Mouse (Mus musculus) forebrain, embryonic 12.5 days (tissue): ENCODE results near the gene Glrb. TPM values are rescaled to one million over a fixed set of nuclear protein-coding genes. Genes with fewer than 3 reads are reported as not detected.

ENCODE experiments used
- ATAC-seq: fragments of 200-750 bp; cut with Nextera tagmentation; 2 replicates; pipeline ENCODE4 v1.8.0; 2017; ENCODE audit warnings: moderate TSS enrichment; ENCODE audit not compliant: low FRiP score
- H3K27ac ChIP-seq: fragments of 300-500 bp; sonication (generic); 2 replicates; pipeline ENCODE4 v1.5.1; 2016; ENCODE audit warnings: mild to moderate bottlenecking
- H3K27me3 ChIP-seq: fragments of 300-500 bp; sonication (generic); 2 replicates; pipeline ENCODE4 v1.6.1; 2016; ENCODE audit warnings: mild to moderate bottlenecking
- H3K36me3 ChIP-seq: fragments of 300-500 bp; sonication (generic); replicated peaks from 2 replicates; pipeline ENCODE4 v1.6.1; 2016; ENCODE audit warnings: mild to moderate bottlenecking
- H3K4me1 ChIP-seq: fragments of 300-500 bp; sonication (generic); 2 replicates; pipeline ENCODE4 v1.6.1; 2016
- H3K4me2 ChIP-seq: fragments of 300-500 bp; sonication (generic); 2 replicates; pipeline ENCODE4 v1.6.1; 2016; ENCODE audit warnings: mild to moderate bottlenecking, moderate library complexity
- H3K4me3 ChIP-seq: fragments of 300-500 bp; sonication (generic); replicated peaks from 2 replicates; pipeline ENCODE4 v1.5.1; 2016; ENCODE audit warnings: mild to moderate bottlenecking
- H3K9ac ChIP-seq: fragments of 300-500 bp; sonication (generic); 2 replicates; pipeline ENCODE4 v1.6.1; 2016; ENCODE audit warnings: mild to moderate bottlenecking
- H3K9me3 ChIP-seq: fragments of 300-500 bp; sonication (generic); 2 replicates; pipeline ENCODE4 v1.6.1; 2016
- WGBS: fragments of 180-500 bp; shearing (Covaris S2); methylation state at CpG from one replicate; pipeline ENCODE4 v1.1.7; 2016; 5-methylcytosine and 5-hydroxymethylcytosine counted together
- polyA plus RNA-seq: library from polyadenylated mRNA; unstranded; fragments of >200 nt; fragmentation: Nextera tagmentation; extraction: Ambion mirVana; gene quantifications from 2 replicates; pipeline ENCODE4 v1.2.1, GENCODE M21; 2016

The Glrb gene
- polyA plus RNA-seq, 1 experiment from 2014 or later = 14.5 TPM

GRCm38 (mm10) chr3:80874690-80875353 is 38.6 kb downstream of the Glrb start:
- no peaks in the 10 kb centered on the region for H3K36me3 ChIP-seq
- H3K27ac ChIP-seq = no peak overlapping the region
- H3K9ac ChIP-seq = no peak overlapping the region
- H3K4me3 ChIP-seq = no peak overlapping the region
- H3K4me2 ChIP-seq = no peak overlapping the region
- ATAC-seq = no peak
- no peaks in the 10 kb centered on the region for H3K27me3 ChIP-seq
- H3K4me1 ChIP-seq = peaks cover 7% of the 10 kb centered on the region; the same call in 1 of the 2 replicates
- 87% methylated on average over 7 of the region's 7 CpGs for WGBS
- no peaks in the 10 kb centered on the region for H3K9me3 ChIP-seq

- 76% methylated on average over 5 of the region's 5 CpGs for WGBS
These were observed 39.4 kb downstream of the Glrb start for GRCm38 (mm10) chr3:80874081-80874480.

GRCm38 (mm10) chr3:80871472-80872171 is 41.8 kb downstream of the Glrb start:
- WGBS = 73% methylated on average over 1 of the region's 1 CpGs
- Histone ChIP-seq H3K9me3 (no peaks in the 10 kb centered on the region), H3K27ac (no peak overlapping the region), H3K9ac (no peak overlapping the region), H3K4me1 (peaks cover 7% of the 10 kb centered on the region; the same call in 1 of the 2 replicates), H3K4me3 (no peak overlapping the region), H3K27me3 (no peaks in the 10 kb centered on the region), H3K4me2 (no peak overlapping the region), H3K36me3 (no peaks in the 10 kb centered on the region)
- ATAC-seq = no peak

More at GRCm38 (mm10) chr3:80874081-80874480, 39.4 kb downstream of the Glrb start:
- no peak overlapping the region for H3K4me3 ChIP-seq
- no peak overlapping the region for H3K27ac ChIP-seq
- H3K4me1 ChIP-seq = peaks cover 7% of the 10 kb centered on the region; the same call in 1 of the 2 replicates
- H3K27me3 ChIP-seq = no peaks in the 10 kb centered on the region
- no peak overlapping the region for H3K4me2 ChIP-seq
- H3K9ac ChIP-seq = no peak overlapping the region
- no peaks in the 10 kb centered on the region for H3K36me3 ChIP-seq
- no peak for ATAC-seq
- no peaks in the 10 kb centered on the region for H3K9me3 ChIP-seq

GRCm38 (mm10) chr3:80867328-80867727 is 46.1 kb downstream of the Glrb start:
- WGBS = 83% methylated on average over 3 of the region's 3 CpGs

GRCm38 (mm10) chr3:80852912-80853507 is 60.5 kb downstream of the Glrb start:
- Histone ChIP-seq H3K36me3 (no peaks in the 10 kb centered on the region), H3K27ac (no peak overlapping the region), H3K4me3 (no peak overlapping the region), H3K27me3 (no peaks in the 10 kb centered on the region), H3K4me1 (no peaks in the 10 kb centered on the region), H3K9ac (no peak overlapping the region), H3K9me3 (no peaks in the 10 kb centered on the region), H3K4me2 (no peak overlapping the region)
- no peak for ATAC-seq
- WGBS = 90% methylated on average over 3 of the region's 3 CpGs

More at GRCm38 (mm10) chr3:80867328-80867727, 46.1 kb downstream of the Glrb start:
- H3K4me1 ChIP-seq = no peaks in the 10 kb centered on the region
- no peaks in the 10 kb centered on the region for H3K27me3 ChIP-seq
- no peak overlapping the region for H3K9ac ChIP-seq
- H3K9me3 ChIP-seq = no peaks in the 10 kb centered on the region
- H3K27ac ChIP-seq = no peak overlapping the region
- H3K36me3 ChIP-seq = no peaks in the 10 kb centered on the region
- ATAC-seq = no peak
- H3K4me2 ChIP-seq = no peak overlapping the region
- no peak overlapping the region for H3K4me3 ChIP-seq

GRCm38 (mm10) chr3:80850947-80851346 is 62.5 kb downstream of the Glrb start:
- 88% methylated on average over 10 of the region's 10 CpGs for WGBS
- H3K9me3 ChIP-seq = no peaks in the 10 kb centered on the region
- no peak for ATAC-seq

GRCm38 (mm10) chr3:80845634-80846033 is 67.8 kb downstream of the Glrb start:
- no peak for ATAC-seq
- H3K4me1 ChIP-seq = no peaks in the 10 kb centered on the region
- WGBS = 88% methylated on average over 2 of the region's 2 CpGs
- no peak overlapping the region for H3K27ac ChIP-seq
- no peaks in the 10 kb centered on the region for H3K27me3 ChIP-seq
- no peaks in the 10 kb centered on the region for H3K36me3 ChIP-seq
- no peak overlapping the region for H3K4me3 ChIP-seq
- H3K4me2 ChIP-seq = no peak overlapping the region
- no peaks in the 10 kb centered on the region for H3K9me3 ChIP-seq
- no peak overlapping the region for H3K9ac ChIP-seq

More at GRCm38 (mm10) chr3:80850947-80851346, 62.5 kb downstream of the Glrb start:
- no peaks in the 10 kb centered on the region for H3K4me1 ChIP-seq
- no peaks in the 10 kb centered on the region for H3K36me3 ChIP-seq
- no peaks in the 10 kb centered on the region for H3K27me3 ChIP-seq
- H3K27ac ChIP-seq = no peak overlapping the region
- no peak overlapping the region for H3K4me2 ChIP-seq
- no peak overlapping the region for H3K4me3 ChIP-seq
- H3K9ac ChIP-seq = no peak overlapping the region

GRCm38 (mm10) chr3:80839845-80840244 is 73.6 kb downstream of the Glrb start:
- Histone ChIP-seq H3K4me3 (no peak overlapping the region), H3K4me2 (no peak overlapping the region), H3K27ac (no peak overlapping the region), H3K36me3 (no peaks in the 10 kb centered on the region), H3K9ac (no peak overlapping the region), H3K27me3 (no peaks in the 10 kb centered on the region), H3K4me1 (no peaks in the 10 kb centered on the region), H3K9me3 (no peaks in the 10 kb centered on the region)
- 89% methylated on average over 5 of the region's 5 CpGs for WGBS
- no peak for ATAC-seq

- Histone ChIP-seq H3K27ac (no peak overlapping the region), H3K4me2 (no peak overlapping the region), H3K9ac (no peak overlapping the region), H3K36me3 (no peaks in the 10 kb centered on the region), H3K4me3 (no peak overlapping the region), H3K4me1 (no peaks in the 10 kb centered on the region), H3K27me3 (no peaks in the 10 kb centered on the region), H3K9me3 (no peaks in the 10 kb centered on the region)
- no peak for ATAC-seq
- 63% methylated on average over 3 of the region's 3 CpGs for WGBS
These were observed 75.9 kb downstream of the Glrb start for GRCm38 (mm10) chr3:80837583-80837982.

GRCm38 (mm10) chr3:80823975-80824374 is 89.5 kb downstream of the Glrb start:
- Histone ChIP-seq H3K9ac (no peak overlapping the region), H3K4me1 (no peaks in the 10 kb centered on the region), H3K4me2 (no peak overlapping the region), H3K9me3 (no peaks in the 10 kb centered on the region), H3K27me3 (no peaks in the 10 kb centered on the region), H3K36me3 (no peaks in the 10 kb centered on the region), H3K4me3 (no peak overlapping the region), H3K27ac (no peak overlapping the region)
- ATAC-seq = no peak
- WGBS = 87% methylated on average over 1 of the region's 1 CpGs

GRCm38 (mm10) chr3:80818619-80819018 is 94.8 kb downstream of the Glrb start:
- Histone ChIP-seq H3K27me3 (no peaks in the 10 kb centered on the region), H3K4me2 (no peak overlapping the region), H3K36me3 (no peaks in the 10 kb centered on the region), H3K4me1 (no peaks in the 10 kb centered on the region), H3K27ac (no peak overlapping the region), H3K9ac (no peak overlapping the region), H3K9me3 (no peaks in the 10 kb centered on the region), H3K4me3 (no peak overlapping the region)
- ATAC-seq = no peak
- WGBS = 92% methylated on average over 1 of the region's 1 CpGs

GRCm38 (mm10) chr3:80813734-80814133 is 99.7 kb downstream of the Glrb start:
- no peak overlapping the region for H3K4me2 ChIP-seq
- no peak overlapping the region for H3K27ac ChIP-seq
- ATAC-seq = no peak
- H3K9me3 ChIP-seq = no peaks in the 10 kb centered on the region
- no peak overlapping the region for H3K9ac ChIP-seq
- H3K36me3 ChIP-seq = no peaks in the 10 kb centered on the region
- H3K4me3 ChIP-seq = no peak overlapping the region
- H3K4me1 ChIP-seq = no peaks in the 10 kb centered on the region
- no peaks in the 10 kb centered on the region for H3K27me3 ChIP-seq
